Mouse (Mus musculus) cerebellum, adult 2 months (tissue): Measurements from ENCODE around the gene Csad.

Experiments used
- CTCF ChIP-seq: fragments of 200-500 bp; IDR thresholded peaks from 2 replicates; pipeline ENCODE4 v1.5.1; 2011; ENCODE audit warnings: low read depth, mild to moderate bottlenecking, control low read depth, low read length, moderate library complexity, borderline replicate concordance; ENCODE audit not compliant: insufficient read depth
- POLR2A ChIP-seq: fragments of 200-500 bp; IDR thresholded peaks from 2 replicates; pipeline ENCODE4 v1.6.1; 2011; ENCODE audit warnings: low read length, control low read depth, borderline replicate concordance; ENCODE audit not compliant: insufficient read depth

GRCm38 (mm10) chr15:102149561-102149960, 55.0 kb downstream of the Csad start:
- no peak for TF ChIP-seq CTCF
- TF ChIP-seq POLR2A, result no peak
